Mouse (Mus musculus) limb, embryonic 14.5 days (tissue): ENCODE measurements at regions not wholly inside any gene's neighbourhood (a gene's known extent, or its start where the extent isn't known, plus 50 kb on each side); places are given as distances from the start of the nearest gene placed in this dataset.

Source experiments
- ATAC-seq: fragments of 200-750 bp; cut with Nextera tagmentation; 2 replicates; pipeline ENCODE4 v1.8.0; 2017; ENCODE audit warnings: low read depth, moderate number of reproducible peaks, moderate TSS enrichment; ENCODE audit not compliant: low FRiP score
- DNase-seq: peaks from one replicate; pipeline ENCODE4 v3.0.0-alpha.2; 2015; ENCODE audit warnings: low spot score
- H3K27ac ChIP-seq: fragments of 300-500 bp; sonication (generic); replicated peaks from 2 replicates; pipeline ENCODE4 v1.5.1; 2014; ENCODE audit warnings: low read depth, mild to moderate bottlenecking, low read length, moderate library complexity, mixed read lengths
- H3K27me3 ChIP-seq: fragments of 300-500 bp; sonication (generic); 2 replicates; pipeline ENCODE4 v1.6.1; 2014; ENCODE audit warnings: low read length, mixed read lengths; ENCODE audit not compliant: control insufficient read depth, insufficient read depth
- H3K36me3 ChIP-seq: fragments of 300-500 bp; sonication (generic); 2 replicates; pipeline ENCODE4 v1.6.1; 2014; ENCODE audit warnings: mild to moderate bottlenecking, low read length, moderate library complexity, mixed read lengths; ENCODE audit not compliant: control insufficient read depth, insufficient read depth
- H3K4me1 ChIP-seq: fragments of 300-500 bp; sonication (generic); 2 replicates; pipeline ENCODE4 v1.6.1; 2014; ENCODE audit warnings: antibody characterized with exemption, low read length, mixed read lengths; ENCODE audit not compliant: control insufficient read depth, insufficient read depth
- H3K4me2 ChIP-seq: fragments of 300-500 bp; sonication (generic); replicated peaks from 2 replicates; pipeline ENCODE4 v1.6.1; 2014; ENCODE audit warnings: low read depth, mild to moderate bottlenecking, low read length, moderate library complexity; ENCODE audit not compliant: severe bottlenecking
- H3K4me3 ChIP-seq: fragments of 300-500 bp; sonication (generic); replicated peaks from 2 replicates; pipeline ENCODE4 v1.5.1; 2014; ENCODE audit warnings: low read length
- H3K9ac ChIP-seq: fragments of 300-500 bp; sonication (generic); 2 replicates; pipeline ENCODE4 v1.6.1; 2014; ENCODE audit warnings: mild to moderate bottlenecking, low read depth, low read length, moderate library complexity; ENCODE audit not compliant: severe bottlenecking
- H3K9me3 ChIP-seq: fragments of 300-500 bp; sonication (generic); 2 replicates; pipeline ENCODE4 v1.6.1; 2016; ENCODE audit warnings: low read length; ENCODE audit not compliant: control insufficient read depth
- POLR2A ChIP-seq: fragments of 200-500 bp; IDR thresholded peaks from 2 replicates; pipeline ENCODE4 v1.8.0; 2012; ENCODE audit warnings: inconsistent platforms, mild to moderate bottlenecking, moderate library complexity, borderline replicate concordance; ENCODE audit not compliant: insufficient read depth, insufficient read length; ENCODE audit errors: extremely low read depth
- WGBS: fragments of 180-500 bp; shearing (Covaris S2); extraction: QIAGEN DNeasy Blood & Tissue Kit; methylation state at CpG from one replicate; pipeline ENCODE4 v1.1.7; 2014; 5-methylcytosine and 5-hydroxymethylcytosine counted together

GRCm38 (mm10) chr19:37496759-37497158 lies 53.5 kb upstream of the Exoc6 start:
- Histone ChIP-seq H3K9me3 (no peaks in the 10 kb centered on the region), H3K4me1 (no peaks in the 10 kb centered on the region), H3K36me3 (no peaks in the 10 kb centered on the region), H3K4me3 (no peak overlapping the region), H3K9ac (no peak overlapping the region), H3K4me2 (no peak overlapping the region), H3K27me3 (no peaks in the 10 kb centered on the region), H3K27ac (no peak overlapping the region)
- no peak for TF ChIP-seq POLR2A
- DNase-seq (no peak), ATAC-seq (no peak)
- WGBS: 84% methylated on average over 8 of the region's 8 CpGs

- no peak overlapping the region for H3K27ac ChIP-seq
- no peaks in the 10 kb centered on the region for H3K9me3 ChIP-seq
- no peaks in the 10 kb centered on the region for H3K36me3 ChIP-seq
- H3K27me3 ChIP-seq: no peaks in the 10 kb centered on the region
- no peak overlapping the region for H3K9ac ChIP-seq
- TF ChIP-seq POLR2A: no peak
- DNase-seq: no peak
- no peak overlapping the region for H3K4me3 ChIP-seq
- 92% methylated on average over 8 of the region's 8 CpGs for WGBS
- ATAC-seq: no peak
- no peak overlapping the region for H3K4me2 ChIP-seq
- no peaks in the 10 kb centered on the region for H3K4me1 ChIP-seq
Measured at GRCm38 (mm10) chr19:37497161-37497560, 53.1 kb upstream of the Exoc6 start.

GRCm38 (mm10) chr19:37498438-37498837 lies 51.8 kb upstream of the Exoc6 start:
- Histone ChIP-seq H3K9me3 (no peaks in the 10 kb centered on the region), H3K36me3 (no peaks in the 10 kb centered on the region), H3K4me1 (no peaks in the 10 kb centered on the region), H3K4me3 (no peak overlapping the region), H3K27ac (no peak overlapping the region), H3K4me2 (no peak overlapping the region), H3K9ac (no peak overlapping the region), H3K27me3 (no peaks in the 10 kb centered on the region)
- WGBS: 84% methylated on average over 3 of the region's 3 CpGs
- TF ChIP-seq POLR2A: no peak
- DNase-seq (no peak), ATAC-seq (no peak)
